Mouse (Mus musculus): ENCODE measurements around the gene Pabpn1l. TPM values are rescaled to one million over a fixed set of nuclear protein-coding genes. Genes with fewer than 3 reads are reported as not detected.
"Not testable (repeated sequence)": the region's sequence is repeated elsewhere in the genome, so short reads cannot be mapped to it uniquely, and the experiment has no call there.

The Pabpn1l gene
- polyA plus RNA-seq, 1 experiment from 2014 or later, result not detected

DNA sequence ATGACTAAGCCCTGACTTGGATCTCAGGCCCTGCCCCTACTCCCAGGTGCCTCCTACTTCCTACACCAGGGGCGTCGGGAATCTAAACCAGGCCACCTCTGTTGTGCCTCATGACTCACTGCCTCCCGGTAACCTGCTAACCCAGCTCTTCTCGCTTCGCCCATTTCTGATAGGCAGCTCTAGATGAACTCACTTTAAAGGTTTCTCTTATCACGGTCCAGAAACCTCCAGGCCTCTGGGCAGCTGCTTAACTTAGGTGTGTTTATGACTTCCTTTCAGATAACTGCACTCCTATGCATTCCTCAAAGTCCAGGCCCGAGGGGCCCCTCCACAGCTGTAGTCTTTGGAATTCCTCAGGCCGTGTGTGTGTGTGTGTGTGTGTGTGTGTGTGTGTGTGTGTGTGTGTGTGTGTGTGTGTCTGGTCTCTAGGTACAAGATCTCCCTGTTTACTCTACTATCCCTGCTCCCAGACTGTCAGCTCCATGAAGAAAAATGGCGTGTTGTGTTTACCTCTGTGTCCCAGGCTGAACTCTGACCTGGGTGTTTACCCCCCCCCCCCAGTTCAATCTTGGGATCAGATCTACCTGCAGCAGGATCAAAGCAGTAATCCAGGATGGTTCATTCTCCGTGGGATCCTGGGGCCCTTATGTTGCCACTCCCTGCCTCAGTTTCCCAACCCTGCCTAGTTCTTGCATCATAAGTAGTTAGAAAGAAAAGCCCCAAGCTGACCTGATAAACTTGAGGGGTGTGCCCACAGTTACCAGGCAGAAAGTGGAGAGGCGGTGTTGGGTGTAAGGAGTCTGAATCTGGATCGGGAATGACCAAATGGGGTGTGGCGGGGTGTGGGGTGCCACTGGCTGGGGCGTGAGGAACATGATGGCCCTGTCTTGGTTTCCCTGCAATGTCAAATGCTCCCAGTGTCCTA, 13.6 kb upstream of the Pabpn1l start:
- no peak overlapping the region for H3K9ac ChIP-seq (replicated peaks; ENCODE audit: low read length)
- no peaks in the 10 kb centered on the region for H3K36me3 ChIP-seq (replicated peaks; ENCODE audit: control insufficient read depth, insufficient read depth, low read depth, low read length)
- 72% methylated on average over 14 of the region's 14 CpGs for WGBS
- H3K4me1 ChIP-seq (ENCODE audit: control insufficient read depth, insufficient read depth, low read length), result peaks cover 12% of the 10 kb centered on the region
- no peak for ATAC-seq (replicated peaks; ENCODE audit: insufficient number of reproducible peaks, low FRiP score, low TSS enrichment, low read depth)
- no peaks in the 10 kb centered on the region for H3K27me3 ChIP-seq (ENCODE audit: control insufficient read depth, insufficient read depth, low read length)
- no peak overlapping the region for H3K4me2 ChIP-seq (ENCODE audit: low read depth, low read length)
- H3K27ac ChIP-seq (replicated peaks; ENCODE audit: low read depth, low read length), result no peak overlapping the region
- no peaks in the 10 kb centered on the region for H3K9me3 ChIP-seq (replicated peaks; ENCODE audit: control insufficient read depth, low read length)
- DNase-seq (ENCODE audit: low spot score), result no peak
- no peak overlapping the region for H3K4me3 ChIP-seq (ENCODE audit: low read depth, low read length)

DNA sequence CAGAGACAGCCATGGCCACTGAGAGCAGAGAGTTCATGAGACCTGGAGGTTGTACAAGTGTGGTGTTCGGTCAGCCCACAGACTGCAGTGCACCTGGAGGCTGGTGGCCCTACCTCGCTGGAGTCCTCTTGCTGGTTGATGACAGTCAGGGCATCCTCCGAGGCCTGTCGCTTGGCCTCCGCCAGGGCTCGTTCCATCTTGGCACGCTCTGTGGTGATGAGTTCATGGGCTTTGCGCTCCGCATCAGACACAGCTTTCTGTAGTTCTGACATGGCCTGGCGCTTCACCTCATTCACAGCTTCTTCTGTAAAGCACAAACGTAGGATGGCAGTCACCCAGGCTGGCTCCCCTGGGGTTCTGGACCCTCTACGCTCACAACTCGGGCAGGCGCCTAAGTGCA, 10.7 kb upstream of the Pabpn1l start:
- no peak overlapping the region for H3K27ac ChIP-seq (replicated peaks; ENCODE audit: low read depth, low read length)
- no peak for ATAC-seq (replicated peaks; ENCODE audit: insufficient number of reproducible peaks, low FRiP score, low TSS enrichment, low read depth)
- no peaks in the 10 kb centered on the region for H3K27me3 ChIP-seq (ENCODE audit: control insufficient read depth, insufficient read depth, low read length)
- H3K4me1 ChIP-seq (ENCODE audit: control insufficient read depth, insufficient read depth, low read length), result no peaks in the 10 kb centered on the region; the same call in 1 of the 2 replicates
- DNase-seq (ENCODE audit: low spot score), result no peak
- no peak overlapping the region for H3K4me2 ChIP-seq (ENCODE audit: low read depth, low read length)
- WGBS, result 93% methylated on average over 14 of the region's 14 CpGs
- no peaks in the 10 kb centered on the region for H3K36me3 ChIP-seq (replicated peaks; ENCODE audit: control insufficient read depth, insufficient read depth, low read depth, low read length)
- H3K4me3 ChIP-seq (ENCODE audit: low read depth, low read length), result no peak overlapping the region
- no peaks in the 10 kb centered on the region for H3K9me3 ChIP-seq (replicated peaks; ENCODE audit: control insufficient read depth, low read length)
- H3K9ac ChIP-seq (replicated peaks; ENCODE audit: low read length), result no peak overlapping the region

DNA sequence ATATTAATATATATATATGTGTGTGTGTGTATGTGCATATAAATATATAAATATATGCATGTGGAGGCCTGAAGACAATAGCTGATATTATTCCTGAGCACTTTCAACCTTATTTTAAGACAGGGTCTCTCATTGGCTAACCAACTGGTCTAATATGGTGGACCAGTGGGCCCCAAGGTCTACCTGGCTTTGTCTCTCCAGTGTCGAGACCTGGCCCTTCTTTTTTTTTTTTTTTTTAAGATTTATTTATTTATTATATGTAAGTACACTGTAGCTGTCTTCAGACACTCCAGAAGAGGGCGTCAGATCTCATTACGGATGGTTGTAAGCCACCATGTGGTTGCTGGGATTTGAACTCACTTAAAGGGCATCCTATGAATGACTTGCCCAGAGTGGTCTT, 9.6 kb upstream of the Pabpn1l start:
- DNase-seq (ENCODE audit: low spot score); H3K27ac ChIP-seq (replicated peaks; ENCODE audit: low read depth, low read length); ATAC-seq (replicated peaks; ENCODE audit: insufficient number of reproducible peaks, low FRiP score, low TSS enrichment, low read depth); H3K9me3 ChIP-seq (replicated peaks; ENCODE audit: control insufficient read depth, low read length); H3K27me3 ChIP-seq (ENCODE audit: control insufficient read depth, insufficient read depth, low read length); H3K4me1 ChIP-seq (ENCODE audit: control insufficient read depth, insufficient read depth, low read length); H3K4me3 ChIP-seq (ENCODE audit: low read depth, low read length); H3K4me2 ChIP-seq (ENCODE audit: low read depth, low read length); H3K36me3 ChIP-seq (replicated peaks; ENCODE audit: control insufficient read depth, insufficient read depth, low read depth, low read length); H3K9ac ChIP-seq (replicated peaks; ENCODE audit: low read length): not testable (repeated sequence)
- 79% methylated on average over 3 of the region's 3 CpGs for WGBS

DNA sequence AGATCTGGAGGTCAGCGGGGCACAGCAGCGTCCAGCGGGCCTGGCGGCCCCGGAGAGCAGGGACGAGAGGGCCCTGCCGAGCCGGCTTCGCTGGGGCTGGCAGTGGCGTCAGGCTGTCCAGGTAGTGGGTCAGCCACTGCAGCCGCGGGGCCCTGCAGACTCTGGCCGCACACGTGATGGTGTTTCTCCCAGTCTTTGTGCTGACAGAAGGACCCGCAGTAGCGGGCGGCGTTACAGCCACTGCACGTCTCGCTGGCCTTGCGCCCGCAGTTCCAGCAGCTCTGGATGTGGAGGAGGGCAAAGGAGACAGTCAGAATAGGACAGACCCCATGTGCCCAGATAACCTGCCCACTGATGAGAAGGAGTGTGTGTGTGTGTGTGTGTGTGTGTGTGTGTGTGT, 8.2 kb upstream of the Pabpn1l start:
- H3K4me2 ChIP-seq (ENCODE audit: low read depth, low read length), result peak overlapping the region; percentile 34
- peak overlapping the region; percentile 17 for H3K4me3 ChIP-seq (ENCODE audit: low read depth, low read length)
- ATAC-seq (replicated peaks; ENCODE audit: insufficient number of reproducible peaks, low FRiP score, low TSS enrichment, low read depth), result no peak
- H3K4me1 ChIP-seq (ENCODE audit: control insufficient read depth, insufficient read depth, low read length), result no peaks in the 10 kb centered on the region; the same call in 1 of the 2 replicates
- no peak for DNase-seq (ENCODE audit: low spot score)
- WGBS, result 50% methylated on average over 22 of the region's 22 CpGs
- H3K9ac ChIP-seq (replicated peaks; ENCODE audit: low read length), result peak overlapping the region; percentile 46
- H3K27ac ChIP-seq (replicated peaks; ENCODE audit: low read depth, low read length), result no peak overlapping the region
- H3K36me3 ChIP-seq (replicated peaks; ENCODE audit: control insufficient read depth, insufficient read depth, low read depth, low read length), result no peaks in the 10 kb centered on the region
- no peaks in the 10 kb centered on the region for H3K9me3 ChIP-seq (replicated peaks; ENCODE audit: control insufficient read depth, low read length)
- H3K27me3 ChIP-seq (ENCODE audit: control insufficient read depth, insufficient read depth, low read length), result no peaks in the 10 kb centered on the region

DNA sequence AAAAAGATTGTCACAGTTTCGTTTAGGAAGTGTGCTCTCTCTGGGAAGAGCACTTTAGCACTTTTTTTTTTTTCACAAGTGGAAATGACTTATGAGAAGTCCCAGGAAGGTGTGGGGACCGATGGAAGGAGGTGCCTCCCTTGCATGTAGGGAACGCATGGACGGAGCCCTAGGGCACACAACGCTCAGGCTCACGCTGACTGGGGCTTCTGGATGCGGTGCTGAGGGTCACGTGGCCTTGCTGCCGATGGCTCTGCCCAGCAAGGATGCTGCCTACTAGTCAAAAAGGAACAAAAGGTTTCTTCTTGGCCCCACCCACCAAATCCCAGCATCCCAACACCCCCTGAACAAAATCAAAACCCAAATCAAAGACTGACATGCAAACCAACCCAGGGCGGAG, 6.8 kb upstream of the Pabpn1l start:
- no peaks in the 10 kb centered on the region for H3K27me3 ChIP-seq (ENCODE audit: control insufficient read depth, insufficient read depth, low read length)
- no peaks in the 10 kb centered on the region for H3K36me3 ChIP-seq (replicated peaks; ENCODE audit: control insufficient read depth, insufficient read depth, low read depth, low read length)
- H3K4me1 ChIP-seq (ENCODE audit: control insufficient read depth, insufficient read depth, low read length), result no peaks in the 10 kb centered on the region; the same call in 1 of the 2 replicates
- H3K27ac ChIP-seq (replicated peaks; ENCODE audit: low read depth, low read length), result no peak overlapping the region
- no peak overlapping the region for H3K9ac ChIP-seq (replicated peaks; ENCODE audit: low read length)
- no peak for ATAC-seq (replicated peaks; ENCODE audit: insufficient number of reproducible peaks, low FRiP score, low TSS enrichment, low read depth)
- no peak for DNase-seq (ENCODE audit: low spot score)
- no peak overlapping the region for H3K4me2 ChIP-seq (ENCODE audit: low read depth, low read length)
- no peaks in the 10 kb centered on the region for H3K9me3 ChIP-seq (replicated peaks; ENCODE audit: control insufficient read depth, low read length)
- H3K4me3 ChIP-seq (ENCODE audit: low read depth, low read length), result no peak overlapping the region
- WGBS, result 17% methylated on average over 10 of the region's 10 CpGs

DNA sequence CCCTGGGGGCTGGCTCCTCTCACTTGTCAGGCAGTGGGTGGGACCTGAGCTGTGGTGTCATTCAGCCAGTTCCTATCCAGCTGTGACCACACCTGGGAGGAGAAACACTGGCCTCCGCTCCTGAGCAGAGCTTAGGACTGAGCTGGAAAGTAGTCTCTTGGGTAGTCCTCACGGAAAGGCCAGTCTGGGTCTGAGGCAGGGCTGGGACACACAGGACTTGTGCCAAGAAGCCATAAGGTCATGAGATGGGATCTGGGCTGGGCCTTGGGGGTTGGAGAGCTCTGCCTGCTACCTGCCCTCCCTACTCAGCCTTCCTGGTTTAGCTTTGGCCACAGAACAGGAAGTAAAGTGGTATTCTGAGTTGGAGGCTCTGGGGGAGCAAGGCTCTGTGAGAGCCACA, 4.4 kb upstream of the Pabpn1l start:
- no peak overlapping the region for H3K9ac ChIP-seq (replicated peaks; ENCODE audit: low read length)
- no peaks in the 10 kb centered on the region for H3K27me3 ChIP-seq (ENCODE audit: control insufficient read depth, insufficient read depth, low read length)
- H3K27ac ChIP-seq (replicated peaks; ENCODE audit: low read depth, low read length), result no peak overlapping the region
- no peak for ATAC-seq (replicated peaks; ENCODE audit: insufficient number of reproducible peaks, low FRiP score, low TSS enrichment, low read depth)
- WGBS, result 67% methylated on average over 2 of the region's 2 CpGs
- no peaks in the 10 kb centered on the region; the same call in 1 of the 2 replicates for H3K4me1 ChIP-seq (ENCODE audit: control insufficient read depth, insufficient read depth, low read length)
- H3K36me3 ChIP-seq (replicated peaks; ENCODE audit: control insufficient read depth, insufficient read depth, low read depth, low read length), result no peaks in the 10 kb centered on the region
- H3K4me3 ChIP-seq (ENCODE audit: low read depth, low read length), result no peak overlapping the region
- no peak for DNase-seq (ENCODE audit: low spot score)
- no peaks in the 10 kb centered on the region for H3K9me3 ChIP-seq (replicated peaks; ENCODE audit: control insufficient read depth, low read length)
- H3K4me2 ChIP-seq (ENCODE audit: low read depth, low read length), result no peak overlapping the region

DNA sequence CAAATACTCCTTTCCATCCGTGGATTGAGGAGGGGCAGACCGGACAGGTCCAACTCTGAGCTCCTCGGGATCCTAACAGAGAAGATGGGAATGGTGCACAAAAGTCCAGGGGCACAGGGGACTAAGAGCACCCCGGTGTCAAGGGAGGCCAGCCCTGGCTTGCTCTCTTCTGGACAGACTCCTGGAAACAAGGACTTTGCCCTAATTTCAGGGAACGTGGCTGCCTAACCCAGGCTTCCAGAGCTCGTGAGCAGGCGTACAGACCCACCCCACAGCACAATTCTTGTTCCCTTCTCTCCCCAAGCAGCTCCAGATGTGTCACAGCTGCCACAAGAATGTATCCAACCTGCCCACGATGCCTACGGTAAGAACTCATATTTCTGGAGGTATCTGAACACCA, 3.3 kb upstream of the Pabpn1l start:
- Histone ChIP-seq H3K4me1 (ENCODE audit: control insufficient read depth, insufficient read depth, low read length) (no peaks in the 10 kb centered on the region; the same call in 1 of the 2 replicates), H3K9ac (replicated peaks; ENCODE audit: low read length) (no peak overlapping the region), H3K27ac (replicated peaks; ENCODE audit: low read depth, low read length) (no peak overlapping the region), H3K4me3 (ENCODE audit: low read depth, low read length) (no peak overlapping the region), H3K9me3 (replicated peaks; ENCODE audit: control insufficient read depth, low read length) (no peaks in the 10 kb centered on the region), H3K27me3 (ENCODE audit: control insufficient read depth, insufficient read depth, low read length) (no peaks in the 10 kb centered on the region), H3K36me3 (replicated peaks; ENCODE audit: control insufficient read depth, insufficient read depth, low read depth, low read length) (no peaks in the 10 kb centered on the region), H3K4me2 (ENCODE audit: low read depth, low read length) (no peak overlapping the region)
- DNase-seq (ENCODE audit: low spot score), result no peak
- 81% methylated on average over 9 of the region's 9 CpGs for WGBS
- no peak for ATAC-seq (replicated peaks; ENCODE audit: insufficient number of reproducible peaks, low FRiP score, low TSS enrichment, low read depth)

DNA sequence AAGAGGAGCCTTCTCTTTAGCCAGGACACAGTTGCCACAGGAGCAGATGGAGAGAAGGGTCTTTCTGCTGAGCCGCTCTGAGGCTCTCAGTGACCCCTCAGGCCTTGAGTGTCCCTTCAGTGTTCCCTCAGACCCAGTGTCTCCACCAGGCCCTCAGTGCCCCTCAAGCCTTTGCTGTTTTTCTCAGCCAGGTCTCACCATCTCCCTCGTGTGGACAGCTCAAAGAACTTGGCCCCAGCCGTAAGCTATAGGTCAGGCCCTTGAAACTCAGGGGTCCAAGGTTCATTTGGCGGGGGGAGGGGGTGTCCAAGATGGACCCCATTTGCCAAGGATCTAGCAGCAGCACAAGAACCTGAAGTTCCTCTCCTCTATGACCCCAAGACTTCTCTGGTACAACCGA, 2.1 kb upstream of the Pabpn1l start:
- Histone ChIP-seq H3K4me1 (ENCODE audit: control insufficient read depth, insufficient read depth, low read length) (peaks cover 3% of the 10 kb centered on the region; the same call in 1 of the 2 replicates), H3K27ac (replicated peaks; ENCODE audit: low read depth, low read length) (no peak overlapping the region), H3K9me3 (replicated peaks; ENCODE audit: control insufficient read depth, low read length) (no peaks in the 10 kb centered on the region), H3K9ac (replicated peaks; ENCODE audit: low read length) (no peak overlapping the region), H3K4me2 (ENCODE audit: low read depth, low read length) (no peak overlapping the region), H3K27me3 (ENCODE audit: control insufficient read depth, insufficient read depth, low read length) (no peaks in the 10 kb centered on the region), H3K36me3 (replicated peaks; ENCODE audit: control insufficient read depth, insufficient read depth, low read depth, low read length) (no peaks in the 10 kb centered on the region), H3K4me3 (ENCODE audit: low read depth, low read length) (no peak overlapping the region)
- no peak for ATAC-seq (replicated peaks; ENCODE audit: insufficient number of reproducible peaks, low FRiP score, low TSS enrichment, low read depth)
- 71% methylated on average over 5 of the region's 5 CpGs for WGBS
- DNase-seq (ENCODE audit: low spot score), result no peak
